Mouse (Mus musculus): ENCODE results near the gene Col1a1.

Gene Col1a1

DNA sequence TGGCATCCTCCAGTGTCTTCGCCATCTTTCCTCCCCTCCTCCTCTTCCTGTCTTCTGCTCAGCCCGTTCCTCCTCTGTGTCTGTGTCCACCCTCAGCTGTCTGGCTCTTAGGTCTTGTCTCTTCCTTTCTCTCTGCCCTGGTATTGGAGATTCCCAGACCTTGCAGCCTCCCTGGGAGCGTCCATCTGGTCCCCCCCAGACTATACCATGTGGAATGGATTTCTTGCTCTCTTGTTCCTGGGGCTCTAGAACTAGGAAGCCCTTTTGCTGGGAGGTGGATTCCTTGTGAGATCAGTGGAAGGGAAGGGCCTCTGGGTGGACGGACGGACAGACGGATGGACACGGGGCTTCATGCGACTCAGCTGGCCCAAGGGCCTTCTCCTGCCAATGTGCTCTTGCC, 60.1 kb downstream of the Col1a1 start:
- DNase-seq (ENCODE audit: low spot score in 2 of 2): no peak

DNA sequence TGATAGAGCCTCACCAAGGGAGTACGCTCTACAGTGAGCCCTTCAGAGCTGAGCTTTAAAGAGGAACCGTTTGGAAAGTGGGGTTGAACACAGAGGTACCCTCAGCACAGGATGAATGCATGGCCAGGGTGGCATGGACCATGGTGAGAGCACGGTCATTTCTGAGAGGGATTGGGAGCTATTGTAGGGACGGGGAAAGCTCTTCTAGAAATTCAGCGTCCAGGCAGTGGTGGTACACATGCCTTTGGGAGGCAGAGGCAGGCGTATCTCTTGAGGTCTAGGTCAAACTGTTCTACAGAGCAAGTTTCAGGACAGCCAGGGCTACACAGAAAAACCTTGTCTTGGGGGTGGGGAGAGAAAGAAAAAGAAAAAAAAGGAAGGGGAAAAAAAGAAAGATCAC, 61.0 kb downstream of the Col1a1 start:
- no peak for DNase-seq (ENCODE audit: low spot score in 2 of 2)

DNA sequence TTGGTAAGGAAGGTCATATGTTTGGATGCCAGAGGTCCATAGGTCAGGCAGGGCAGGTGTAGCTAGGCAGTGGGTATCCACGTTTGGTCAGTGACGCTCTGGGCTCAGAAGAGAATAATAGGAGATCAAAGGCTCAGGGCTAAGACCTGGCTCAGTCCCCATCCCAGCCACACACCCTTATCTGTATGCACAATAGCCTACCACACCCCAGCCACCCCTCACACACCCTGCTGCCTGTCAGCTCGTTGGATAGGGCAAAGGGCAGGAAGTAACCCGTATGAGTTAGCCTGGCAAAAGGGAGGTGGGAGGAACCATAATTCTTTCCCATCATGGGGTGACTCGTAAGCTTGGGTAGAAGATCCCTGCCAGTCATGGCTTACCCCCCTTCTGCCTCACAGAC, 61.6 kb downstream of the Col1a1 start:
- DNase-seq (ENCODE audit: low spot score in 2 of 2): no peak

DNA sequence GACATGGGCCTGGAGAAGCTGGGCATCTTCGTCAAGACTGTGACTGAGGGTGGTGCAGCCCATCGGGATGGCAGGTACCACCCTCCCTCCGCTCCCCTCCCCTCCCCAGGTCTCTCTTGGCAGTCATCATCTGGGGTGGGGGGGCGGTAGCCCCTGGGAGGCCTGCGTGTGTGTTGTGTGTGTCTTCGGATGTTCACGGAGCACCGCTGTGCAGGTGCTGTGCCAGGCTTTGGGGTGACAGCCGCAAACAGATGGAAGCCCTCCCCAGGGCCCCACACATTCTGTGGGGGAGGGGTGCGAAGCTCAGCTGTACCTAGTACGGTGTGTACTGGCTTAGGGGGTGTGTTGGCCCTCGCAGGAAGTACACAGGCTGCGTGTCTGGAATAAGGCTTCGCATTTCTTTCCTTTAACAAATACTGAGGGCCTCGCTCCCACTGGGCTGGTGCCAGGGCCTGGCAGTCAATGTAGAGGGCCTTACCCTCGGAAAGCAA, 62.1 kb downstream of the Col1a1 start:
- DNase-seq (ENCODE audit: low spot score in 2 of 2): no peak

DNA sequence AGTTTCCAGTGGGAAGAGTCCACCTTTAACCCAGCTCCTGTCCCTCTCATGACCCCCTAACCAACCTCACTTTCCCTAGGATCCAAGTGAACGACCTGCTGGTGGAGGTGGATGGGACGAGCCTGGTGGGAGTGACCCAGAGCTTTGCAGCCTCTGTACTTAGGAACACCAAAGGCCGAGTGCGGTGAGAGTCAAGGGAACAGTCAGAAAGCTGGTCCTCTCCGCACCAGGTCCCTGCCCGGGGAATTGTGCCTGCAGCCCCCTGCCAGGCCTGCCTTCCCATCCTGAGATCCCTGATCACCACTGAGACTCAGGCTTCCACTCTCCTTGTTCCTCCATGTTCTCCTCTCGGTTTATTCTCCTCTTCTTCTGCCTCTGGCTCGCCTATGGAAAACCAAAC, 64.1 kb downstream of the Col1a1 start:
- no peak for DNase-seq (ENCODE audit: low spot score in 2 of 2)

DNA sequence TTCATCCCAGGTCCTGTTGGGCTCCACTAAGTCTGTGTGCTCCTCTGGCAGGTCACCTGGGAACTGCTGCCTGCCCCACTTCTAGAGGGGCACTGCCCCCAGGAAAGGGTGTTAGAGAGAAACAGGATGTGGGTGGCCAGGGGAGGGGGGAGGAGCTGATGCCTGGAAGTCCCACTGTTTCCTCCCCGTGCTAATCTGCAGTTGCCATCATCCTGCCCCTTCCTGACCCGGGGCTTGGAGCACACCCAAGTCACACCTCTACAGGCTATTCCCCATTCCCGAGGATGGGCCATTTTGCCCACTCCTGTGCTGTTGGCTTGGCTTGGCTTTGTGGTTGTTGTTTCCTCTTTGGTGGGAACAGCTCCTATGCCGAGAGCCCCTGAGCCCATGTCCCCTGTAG, 64.5 kb downstream of the Col1a1 start:
- DNase-seq (ENCODE audit: low spot score in 2 of 2): no peak

DNA sequence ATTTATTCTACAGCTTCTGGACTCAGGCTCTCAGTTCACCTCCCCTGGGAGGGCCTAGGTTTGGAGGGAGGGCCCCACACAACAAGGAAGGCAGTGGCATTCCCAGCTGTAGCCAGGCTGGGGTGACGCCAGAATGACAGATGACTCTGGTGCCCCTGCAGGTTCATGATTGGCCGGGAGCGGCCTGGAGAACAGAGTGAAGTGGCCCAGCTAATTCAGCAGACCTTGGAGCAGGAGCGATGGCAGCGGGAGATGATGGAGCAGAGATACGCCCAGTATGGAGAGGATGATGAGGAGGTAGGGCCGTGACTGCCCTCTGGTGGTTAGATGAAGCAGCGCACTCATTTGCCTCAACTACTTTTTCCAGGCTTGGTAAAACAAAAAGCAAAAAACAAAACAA, 65.0 kb downstream of the Col1a1 start:
- DNase-seq (ENCODE audit: low spot score in 2 of 2): peak in 1 of 2 experiments; percentile 80

DNA sequence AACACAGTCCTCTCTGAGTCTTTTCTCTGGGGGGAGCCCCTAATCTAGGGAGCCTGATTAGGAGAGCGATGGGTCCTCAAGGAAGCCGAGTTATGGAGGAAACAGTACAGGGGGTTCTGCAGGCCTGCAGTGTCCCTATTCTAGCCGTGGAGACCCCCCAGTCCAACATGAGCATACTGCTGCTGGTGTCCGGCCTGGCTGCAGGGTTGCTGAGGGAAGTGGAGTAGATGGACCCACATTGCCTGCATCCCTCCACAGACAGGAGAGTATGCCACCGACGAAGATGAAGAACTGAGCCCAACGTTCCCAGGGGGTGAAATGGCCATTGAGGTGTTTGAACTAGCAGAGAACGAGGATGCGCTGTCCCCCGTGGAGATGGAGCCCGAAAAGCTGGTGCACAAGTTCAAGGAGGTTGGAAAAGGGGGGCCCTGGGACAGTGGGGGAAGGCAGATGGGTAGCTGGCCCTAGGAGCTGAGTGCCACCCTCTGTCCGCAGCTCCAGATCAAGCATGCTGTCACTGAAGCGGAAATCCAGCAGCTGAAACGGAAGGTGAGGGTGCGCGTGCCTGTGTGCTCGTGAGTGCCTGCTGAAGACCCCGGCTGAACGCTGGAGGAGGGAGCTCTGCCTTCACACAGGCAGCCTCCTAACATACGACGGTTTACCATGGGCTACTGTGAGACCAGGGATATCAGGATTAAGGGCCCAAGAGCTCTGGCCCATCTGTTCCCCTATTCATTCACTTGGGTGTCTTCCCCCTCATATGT, 65.7 kb downstream of the Col1a1 start:
- DNase-seq (ENCODE audit: low spot score in 2 of 2): no peak
